Mouse (Mus musculus): ENCODE data around the gene Dnajc6. TPM values are rescaled to one million over a fixed set of nuclear protein-coding genes. Genes with fewer than 3 reads are reported as not detected.

Gene Dnajc6
- total and polyA plus RNA-seq, 3 experiments, result 15.0 to 20.2 TPM; not detected in 1

GRCm38 (mm10) chr4:101516434-101517168 is 20.2 kb downstream of the Dnajc6 start:
- peak overlapping the region; percentile 56 to 62 for H3K4me3 ChIP-seq (ENCODE audit: control insufficient read depth in 1 of 2, insufficient read depth in 1 of 2, low read depth in 2 of 2, low read length in 2 of 2)
- no peaks in the 10 kb centered on the region for H3K27me3 ChIP-seq (ENCODE audit: control insufficient read depth in 1 of 2, insufficient read depth in 2 of 2, low read length in 2 of 2)
- no peaks in the 10 kb centered on the region for H3K9me3 ChIP-seq (replicated peaks; ENCODE audit: insufficient read depth, low read length)
- H3K4me1 ChIP-seq (ENCODE audit: control insufficient read depth in 1 of 2, insufficient read depth in 2 of 2, low read length in 2 of 2), result peaks cover 5 to 13% of the 10 kb centered on the region in 2 experiments; a peak in 3 of 4 replicates
- H3K79me2 ChIP-seq (ENCODE audit: control insufficient read depth, insufficient read depth, low read length, poor library complexity), result peaks cover 33% of the 10 kb centered on the region
- H3K9ac ChIP-seq (ENCODE audit: control insufficient read depth, low read depth, low read length, poor library complexity, severe bottlenecking), result peak overlapping the region; percentile 65
- peak overlapping the region; percentile 84 for H3K27ac ChIP-seq (ENCODE audit: control insufficient read depth, low read depth, low read length)
- peaks cover 0 to 9% of the 10 kb centered on the region in 2 experiments; a peak in 3 of 4 replicates for H3K36me3 ChIP-seq (ENCODE audit: control insufficient read depth in 1 of 2, insufficient read depth in 2 of 2, low read length in 2 of 2)
- peak; percentile 90 for DNase-seq (ENCODE audit: low read depth, low spot score)
- peak; percentile 56; the same call in 1 of the 2 replicates for TF ChIP-seq MYC (IDR thresholded peaks at IDR 0.05; ENCODE audit: low read depth, low read length)
- TF ChIP-seq MEF2A (IDR thresholded peaks at IDR 0.05; ENCODE audit: extremely low read depth, insufficient replicate concordance, low read depth, low read length, poor library complexity, severe bottlenecking), result peak; percentile 48; the same call in 1 of the 2 replicates
- peak; percentile 100 for TF ChIP-seq JUND (IDR thresholded peaks at IDR 0.05; ENCODE audit: low read depth, low read length)
- TF ChIP-seq USF1 (IDR thresholded peaks at IDR 0.05; ENCODE audit: low read depth, low read length), result no peak
- peak; percentile 71 for TF ChIP-seq NRF1 (IDR thresholded peaks at IDR 0.05; ENCODE audit: insufficient read depth, low read depth, low read length, poor library complexity, severe bottlenecking)
- peak; percentile 31; the same call in 1 of the 2 replicates for TF ChIP-seq GABPA (IDR thresholded peaks at IDR 0.05; ENCODE audit: low read depth, low read length)
- TF ChIP-seq MAFK (IDR thresholded peaks at IDR 0.05; ENCODE audit: borderline replicate concordance, low read depth, low read length), result peak; percentile 78; the same call in 1 of the 2 replicates
- TF ChIP-seq GATA1 (IDR thresholded peaks at IDR 0.05; ENCODE audit: low read depth, low read length), result peak; percentile 72
- peak; percentile 55 for TF ChIP-seq NELFE (IDR thresholded peaks at IDR 0.05; ENCODE audit: low read depth, low read length)
- TF ChIP-seq SMC3 (IDR thresholded peaks at IDR 0.05; ENCODE audit: low read depth, low read length), result no peak
- TF ChIP-seq MYB (IDR thresholded peaks at IDR 0.05; ENCODE audit: low read depth, low read length), result no peak
- peak; percentile 83 for TF ChIP-seq RCOR1 (IDR thresholded peaks at IDR 0.05; ENCODE audit: low read depth, low read length)
- peak; percentile 24 for TF ChIP-seq MXI1 (IDR thresholded peaks at IDR 0.05; ENCODE audit: low read depth, low read length)
- no peak for TF ChIP-seq CHD1 (IDR thresholded peaks at IDR 0.05; ENCODE audit: low read depth, low read length)
- no peak for TF ChIP-seq ELF1 (IDR thresholded peaks at IDR 0.05; ENCODE audit: low read depth, low read length)
- no peak for TF ChIP-seq E2F4 (IDR thresholded peaks at IDR 0.05; ENCODE audit: borderline replicate concordance, low read depth, low read length)
- no peak for TF ChIP-seq ZMIZ1 (IDR thresholded peaks at IDR 0.05; ENCODE audit: low read depth, low read length)
- no peak for TF ChIP-seq ZNF384 (IDR thresholded peaks at IDR 0.05; ENCODE audit: low read depth, low read length)
- no peak for TF ChIP-seq KAT2A (conservative IDR thresholded peaks at IDR 0.05; ENCODE audit: low read depth, low read length)
- no peak; the same call in 1 of the 2 replicates for TF ChIP-seq SIN3A (IDR thresholded peaks at IDR 0.05; ENCODE audit: low read length)
- TF ChIP-seq ETS1 (IDR thresholded peaks at IDR 0.05; ENCODE audit: low read depth, low read length), result peak; percentile 85
- TF ChIP-seq USF2 (IDR thresholded peaks at IDR 0.05; ENCODE audit: borderline replicate concordance in 1 of 2, insufficient read depth in 1 of 2, low read depth in 1 of 2, low read length in 2 of 2), result no peak
- TF ChIP-seq POLR2AphosphoS5 (IDR thresholded peaks at IDR 0.05; ENCODE audit: borderline replicate concordance, low read depth, low read length), result no peak
- no peak for TF ChIP-seq UBTF (IDR thresholded peaks at IDR 0.05; ENCODE audit: borderline replicate concordance, insufficient read depth, low read depth, low read length)
- peak; percentile 38; the same call in 1 of the 2 replicates for TF ChIP-seq MAX (IDR thresholded peaks at IDR 0.05; ENCODE audit: low read length)
- TF ChIP-seq RAD21 (IDR thresholded peaks at IDR 0.05; ENCODE audit: low read depth, low read length), result no peak
- TF ChIP-seq MAZ (IDR thresholded peaks at IDR 0.05; ENCODE audit: low read depth, low read length), result 0 out of 2 replicates have a peak, but pooled peaks have one; percentile 35
- peak; percentile 48; the same call in 1 of the 2 replicates for TF ChIP-seq HCFC1 (IDR thresholded peaks at IDR 0.05; ENCODE audit: low read depth, low read length)
- no peak for TF ChIP-seq POLR2AphosphoS2 (IDR thresholded peaks at IDR 0.05; ENCODE audit: low read length)
- no peak for TF ChIP-seq ZKSCAN1 (IDR thresholded peaks at IDR 0.05; ENCODE audit: low read depth, low read length)
- no peak for TF ChIP-seq ZC3H11A (IDR thresholded peaks at IDR 0.05; ENCODE audit: low read depth, low read length)
- no peak for TF ChIP-seq CTCF (IDR thresholded peaks at IDR 0.05 in 2 of 3, conservative IDR thresholded peaks at IDR 0.05 in 1 of 3; ENCODE audit: control insufficient read depth in 1 of 3, insufficient read depth in 1 of 3, low read depth in 2 of 3, low read length in 3 of 3, poor library complexity in 1 of 3, severe bottlenecking in 1 of 3)
- peak; percentile 76 to 82 for TF ChIP-seq EP300 (IDR thresholded peaks at IDR 0.05; ENCODE audit: low read depth in 1 of 2, low read length in 2 of 2)
- 0 out of 2 replicates have a peak, but pooled peaks have one; percentile 20 for TF ChIP-seq BHLHE40 (IDR thresholded peaks at IDR 0.05; ENCODE audit: borderline replicate concordance, low read depth, low read length)
- TF ChIP-seq TAL1 (IDR thresholded peaks at IDR 0.05; ENCODE audit: low read length), result peak; percentile 86
